Mouse (Mus musculus): ENCODE data around the gene Tmem233. TPM values are rescaled to one million over a fixed set of nuclear protein-coding genes. Genes with fewer than 3 reads are reported as not detected.

The Tmem233 gene
- total RNA-seq, 2 experiments from 2014 or later = not detected

GRCm38 (mm10) chr5:116009091-116009851 is 73.8 kb downstream of the Tmem233 start:
- DNase-seq (ENCODE audit: low spot score) = no peak
- intact Hi-C loops (cut with DNase I) = loop anchor here (5.0 kb wide), 1 partner anchor 217 kb away; no protein-coding TSS in a partner anchor

GRCm38 (mm10) chr5:116007723-116008122 is 75.3 kb downstream of the Tmem233 start:
- intact Hi-C loops (cut with DNase I) = loop anchor here (5.0 kb wide), 1 partner anchor 215 kb away; no protein-coding TSS in a partner anchor
- DNase-seq (ENCODE audit: low spot score) = no peak

- DNase-seq (ENCODE audit: low spot score) = no peak
- intact Hi-C loops (cut with DNase I) = loop anchor here (5.0 kb wide), 1 partner anchor 214 kb away; no protein-coding TSS in a partner anchor
Measured at GRCm38 (mm10) chr5:116006324-116007099, 76.5 kb downstream of the Tmem233 start.

- DNase-seq (ENCODE audit: low spot score) = no peak
- intact Hi-C loops (cut with DNase I) = no loop called here
Measured at GRCm38 (mm10) chr5:116004271-116004670, 78.8 kb downstream of the Tmem233 start.

GRCm38 (mm10) chr5:116003825-116004224 is 79.2 kb downstream of the Tmem233 start:
- no peak for DNase-seq (ENCODE audit: low spot score)
- intact Hi-C loops (cut with DNase I) = no loop called here

GRCm38 (mm10) chr5:116003154-116003553 is 79.9 kb downstream of the Tmem233 start:
- intact Hi-C loops (cut with DNase I) = no loop called here

GRCm38 (mm10) chr5:115997376-115997775 is 85.7 kb downstream of the Tmem233 start:
- intact Hi-C loops (cut with DNase I) = no loop called here
- no peak for DNase-seq (ENCODE audit: low spot score)

More at GRCm38 (mm10) chr5:116003154-116003553, 79.9 kb downstream of the Tmem233 start:
- no peak for DNase-seq (ENCODE audit: low spot score)

GRCm38 (mm10) chr5:115994101-115994500 is 88.9 kb downstream of the Tmem233 start:
- no peak for DNase-seq (ENCODE audit: low spot score)

GRCm38 (mm10) chr5:115991717-115992116 is 91.3 kb downstream of the Tmem233 start:
- intact Hi-C loops (cut with DNase I) = no loop called here
- no peak for DNase-seq (ENCODE audit: low spot score)

More at GRCm38 (mm10) chr5:115994101-115994500, 88.9 kb downstream of the Tmem233 start:
- intact Hi-C loops (cut with DNase I) = no loop called here

Other genes starting within 250 kb of the Tmem233 start
- 1 to 10 TPM; 1.4 to 2.1 TPM for gene Cit, start 238.0 kb downstream of the Tmem233 start, total RNA-seq (2021)
- 10 to 100 TPM; 47.0 to 49.6 TPM for gene Prkab1, start 58.7 kb downstream of the Tmem233 start, total RNA-seq (2021)
- not detected for gene Ccdc60, start 205.7 kb upstream of the Tmem233 start, total RNA-seq (2021)